Mouse (Mus musculus) neutrophil, adult 65 days (primary cell): ENCODE data around the gene Sprr3. TPM values are rescaled to one million over a fixed set of nuclear protein-coding genes. Genes with fewer than 3 reads are reported as not detected.

Experiments
- total RNA-seq: library from RNA; stranded (reverse); gene quantifications from 2 replicates; pipeline ENCODE4 v1.2.4, GENCODE M21; 2023

The Sprr3 gene
- total RNA-seq = not detected in 2 replicates

DNA sequence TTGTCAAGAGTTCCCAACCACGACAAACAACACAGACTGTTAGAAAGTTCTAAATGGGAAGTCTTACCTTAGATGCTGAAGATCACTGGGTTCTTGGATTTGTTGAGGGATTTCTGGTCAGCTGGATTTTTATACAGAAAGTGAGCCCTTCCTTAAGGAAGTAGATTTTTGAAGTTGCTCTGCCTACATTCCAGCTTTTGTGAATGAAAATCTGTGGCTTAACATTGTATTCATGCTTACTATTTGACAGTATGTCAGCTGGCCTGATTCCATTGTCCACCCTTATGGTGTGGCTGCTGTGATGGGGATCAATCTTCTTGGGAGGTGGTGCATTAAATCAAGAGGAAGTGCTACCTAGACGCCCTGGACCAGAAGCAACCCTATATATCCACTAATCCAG is at the start of gene Sprr3:
TSS of gene Sprr3 (minus strand) at position 101 of the 400 bp plus-strand sequence.

DNA sequence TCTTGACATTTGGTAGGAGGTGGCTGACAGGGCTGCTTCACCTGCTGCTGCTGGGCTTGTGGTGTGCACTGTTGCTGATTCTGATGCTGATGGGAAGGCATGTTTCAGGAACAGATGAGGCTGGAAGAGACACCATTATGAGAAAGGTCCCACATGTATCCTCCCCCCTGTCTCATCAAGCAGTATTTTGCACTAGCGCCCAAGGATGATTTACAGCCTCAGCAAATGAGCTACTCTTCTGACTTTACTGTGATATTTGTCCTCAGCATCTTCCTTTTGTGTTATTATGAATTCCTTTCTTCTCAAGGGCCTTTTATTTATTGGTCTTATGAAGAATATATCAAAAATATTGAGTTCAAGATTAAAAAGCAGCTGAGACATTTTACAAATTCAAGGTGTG is 41.9 kb upstream of the Sprr3 start, which contains the start of gene Sprr4:
TSS of gene Sprr4 (minus strand) at position 101 of the 400 bp plus-strand sequence.

GRCm38 (mm10) chr3:92485863-92486262 is 27.3 kb upstream of the Sprr3 start, which contains the start of gene Sprr1a:
Gene Sprr1a, minus strand, starts transcription at chr3:92485895.

GRCm38 (mm10) chr3:92438689-92439088 is 19.8 kb downstream of the Sprr3 start, which contains the start of gene Sprr1b:
Gene Sprr1b, minus strand, starts transcription at chr3:92438789.

DNA sequence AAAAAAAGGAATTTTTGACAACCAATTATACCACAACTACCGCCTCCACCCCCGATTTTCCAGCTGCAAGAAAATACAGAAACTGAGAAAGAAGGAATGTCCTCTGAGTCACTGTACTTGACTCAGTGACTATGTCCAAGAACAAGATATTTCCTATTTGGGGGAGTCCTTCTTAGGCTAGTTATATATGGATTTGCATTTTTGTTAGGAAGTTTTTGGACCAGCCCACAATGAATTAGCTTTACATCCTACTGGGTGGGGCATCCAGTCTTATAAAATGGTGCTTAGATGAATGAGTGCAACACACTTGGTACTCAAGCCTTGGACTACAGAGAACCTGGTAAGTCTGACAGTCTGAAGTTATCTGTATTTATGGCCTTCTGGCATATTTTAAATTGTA is 26.2 kb downstream of the Sprr3 start, which contains the start of gene Sprr2k:
TSS of gene Sprr2k (plus strand) at position 301 of the 400 bp plus-strand sequence.

GRCm38 (mm10) chr3:92429323-92429722 is 29.2 kb downstream of the Sprr3 start, which contains the start of gene Gm9774:
Gene Gm9774, minus strand, starts transcription at chr3:92429423.

GRCm38 (mm10) chr3:92417782-92418181 is 40.7 kb downstream of the Sprr3 start, which contains the start of gene Sprr2j-ps:
Gene Sprr2j-ps, plus strand, starts transcription at chr3:92418082.

GRCm38 (mm10) chr3:92407691-92408090 is 50.8 kb downstream of the Sprr3 start, which contains the start of gene Sprr2i:
Gene Sprr2i, plus strand, starts transcription at chr3:92407991.

Other genes with a start within 250 kb of the Sprr3 start
- not detected in 2 replicates for gene Sprr2a1, start 242.9 kb downstream of the Sprr3 start, total RNA-seq
- not detected in 2 replicates for gene Sprr2a2, start 242.8 kb downstream of the Sprr3 start, total RNA-seq
- gene Sprr2a3, start 173.3 kb downstream of the Sprr3 start, total RNA-seq = not detected in 2 replicates
- not detected in 2 replicates for gene Sprr2b, start 142.1 kb downstream of the Sprr3 start, total RNA-seq
- not detected in 2 replicates for gene Sprr2d, start 119.6 kb downstream of the Sprr3 start, total RNA-seq
- not detected in 2 replicates for gene Sprr2e, start 106.6 kb downstream of the Sprr3 start, total RNA-seq
- gene Sprr2f, start 93.5 kb downstream of the Sprr3 start, total RNA-seq = not detected in 2 replicates
- not detected in 2 replicates for gene Sprr2h, start 73.0 kb downstream of the Sprr3 start, total RNA-seq
- gene Sprr2i, start 50.7 kb downstream of the Sprr3 start, total RNA-seq = not detected in 2 replicates
- not detected in 2 replicates for gene Sprr2j-ps, start 40.6 kb downstream of the Sprr3 start, total RNA-seq
- 2.2 TPM in 1 of 2 replicates, not detected in the other for gene Gm9774, start 29.3 kb downstream of the Sprr3 start, total RNA-seq
- not detected in 2 replicates for gene Sprr2k, start 26.1 kb downstream of the Sprr3 start, total RNA-seq
- not detected in 2 replicates for gene Sprr1b, start 19.9 kb downstream of the Sprr3 start, total RNA-seq
- gene Sprr1a, start 27.2 kb upstream of the Sprr3 start, total RNA-seq = not detected in 2 replicates
- gene Sprr4, start 41.8 kb upstream of the Sprr3 start, total RNA-seq = not detected in 2 replicates
- gene 2310046K23Rik, start 75.8 kb upstream of the Sprr3 start, total RNA-seq = not detected in 2 replicates
- not detected in 2 replicates for gene Ivl, start 115.0 kb upstream of the Sprr3 start, total RNA-seq
- not detected in 2 replicates for gene Smcp, start 130.3 kb upstream of the Sprr3 start, total RNA-seq
- gene 2210017I01Rik, start 148.8 kb upstream of the Sprr3 start, total RNA-seq = not detected in 2 replicates
- gene Lce6a, start 162.9 kb upstream of the Sprr3 start, total RNA-seq = not detected in 2 replicates
- gene Lce1a1, start 189.6 kb upstream of the Sprr3 start, total RNA-seq = not detected in 2 replicates
- not detected in 2 replicates for gene Lce1b, start 198.2 kb upstream of the Sprr3 start, total RNA-seq
- gene Lce1a2, start 211.6 kb upstream of the Sprr3 start, total RNA-seq = not detected in 2 replicates
- not detected in 2 replicates for gene Lce1c, start 220.5 kb upstream of the Sprr3 start, total RNA-seq
- gene Lce1d, start 228.5 kb upstream of the Sprr3 start, total RNA-seq = not detected in 2 replicates